In the genomic region with DNA sequence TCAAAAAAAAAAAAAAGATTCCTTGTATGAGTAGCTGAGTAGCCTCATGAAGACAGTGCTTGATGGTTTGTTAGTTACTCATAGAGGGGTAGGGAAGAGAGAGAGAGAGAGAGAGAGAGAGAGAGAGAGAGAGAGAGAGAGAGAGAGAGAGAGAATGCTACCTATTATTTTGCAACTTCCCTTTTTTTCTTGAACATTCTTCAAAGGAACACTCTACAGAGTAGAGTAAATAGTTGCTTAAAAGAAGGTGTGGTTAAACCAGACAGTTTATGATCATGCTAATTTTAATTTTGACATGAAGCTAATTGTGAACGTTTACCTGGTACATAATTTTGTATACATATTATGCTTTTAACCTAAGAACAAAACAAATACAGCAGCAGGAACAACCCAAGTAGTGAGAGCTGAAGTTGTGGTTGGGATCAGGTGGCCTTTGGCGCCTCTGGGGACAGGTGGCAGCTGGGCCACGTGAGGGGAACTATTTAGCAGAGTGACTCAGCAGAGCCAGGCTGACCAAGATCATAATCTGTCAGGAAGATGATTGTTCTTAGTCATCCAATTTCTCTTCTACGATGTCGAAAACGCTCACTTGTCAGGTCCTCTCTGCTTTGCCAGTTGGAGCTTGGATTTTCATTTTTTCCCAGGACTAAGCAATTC, we compare ENCODE assay signal across 12 mouse cellular contexts.
A peak's percentile ranks its signal among the peaks of the same experiment; 100 is the strongest.
DNase-seq lines count a peak whose midpoint lies in the region; ATAC-seq and TF ChIP-seq lines count a peak whose summit lies in the region.
"Had no signal": no experiment of that assay in that cellular context is flagged by ENCODE, and none has a peak within 500 bp of the region (broad histone marks: within the 10 kb centered on the region; RNA-seq: fewer than 3 reads in every experiment).

No protein-coding gene starts in this region.

- peaks cover 16% of the 10 kb centered on the region for H3K4me1 ChIP-seq in G1E (ENCODE audit: insufficient read depth, low read depth, low read length)
- H3K4me1 ChIP-seq in neural tube, embryonic 15.5 days = no peaks in the 10 kb centered on the region
- H3K4me1 ChIP-seq in intestine, postnatal 0 days (replicated peaks; ENCODE audit: control insufficient read depth, insufficient read depth, low read length) = no peaks in the 10 kb centered on the region
- H3K4me1 ChIP-seq: neural tube, embryonic 12.5 days had no signal

- no peaks in the 10 kb centered on the region for H3K36me3 ChIP-seq in G1E (replicated peaks)
- no peaks in the 10 kb centered on the region for H3K36me3 ChIP-seq in neural tube, embryonic 15.5 days
- H3K36me3 ChIP-seq in intestine, postnatal 0 days (ENCODE audit: control insufficient read depth, insufficient read depth) = no peaks in the 10 kb centered on the region
- H3K36me3 ChIP-seq: neural tube, embryonic 12.5 days had no signal

- no peak overlapping the region for H3K4me2 ChIP-seq in neural tube, embryonic 15.5 days
- H3K4me2 ChIP-seq in intestine, postnatal 0 days (replicated peaks; ENCODE audit: low read depth) = no peak overlapping the region
- H3K4me2 ChIP-seq: neural tube, embryonic 12.5 days had no signal

- no peak for TF ChIP-seq CTCF in G1E (IDR thresholded peaks at IDR 0.05; ENCODE audit: low read depth, low read length)
- no peak for TF ChIP-seq CTCF in intestine, postnatal 0 days (IDR thresholded peaks at IDR 0.05; ENCODE audit: low read depth)

- H3K4me3 ChIP-seq in G1E (ENCODE audit: low read depth, low read length) = no peak overlapping the region; the same call in 1 of the 2 replicates
- H3K4me3 ChIP-seq in neural tube, embryonic 15.5 days (replicated peaks) = no peak overlapping the region
- no peak overlapping the region for H3K4me3 ChIP-seq in intestine, postnatal 0 days (ENCODE audit: low read depth, low read length)
- H3K4me3 ChIP-seq: neural tube, embryonic 12.5 days had no signal

- peak; percentile 85 for ATAC-seq in G1E (ENCODE audit: extremely low read depth, insufficient number of reproducible peaks, low FRiP score, poor library complexity, severe bottlenecking)
- peak; percentile 85 for ATAC-seq in megakaryocyte progenitor cell, adult 5-6 weeks (replicated peaks; ENCODE audit: poor library complexity)
- ATAC-seq in neural tube, embryonic 15.5 days (ENCODE audit: low FRiP score) = no peak
- ATAC-seq in intestine, postnatal 0 days = no peak

- DNase-seq in lung, adult 18-20 months = peak; percentile 50 to 61
- no peak for DNase-seq in lung, postnatal 14 days
- DNase-seq in G1E (ENCODE audit: low spot score) = peak; percentile 28
- DNase-seq in thymus, postnatal 14 days = peak; percentile 64
- DNase-seq in cerebellum, adult 11 months = no peak
- DNase-seq: kidney, postnatal 4 days; left cerebral cortex, postnatal 4 days had no signal

- peaks cover 21% of the 10 kb centered on the region for H3K27me3 ChIP-seq in G1E (ENCODE audit: insufficient read depth, low read length)
- no peaks in the 10 kb centered on the region for H3K27me3 ChIP-seq in neural tube, embryonic 15.5 days (replicated peaks)
- H3K27me3 ChIP-seq in intestine, postnatal 0 days (replicated peaks; ENCODE audit: control insufficient read depth, insufficient read depth, low read length) = no peaks in the 10 kb centered on the region
- H3K27me3 ChIP-seq: neural tube, embryonic 12.5 days had no signal

- H3K27ac ChIP-seq in neural tube, embryonic 15.5 days (replicated peaks) = no peak overlapping the region
- H3K27ac ChIP-seq in intestine, postnatal 0 days (ENCODE audit: low read depth, low read length) = no peak overlapping the region
- H3K27ac ChIP-seq: macrophage; neural tube, embryonic 12.5 days had no signal

- H3K9ac ChIP-seq in neural tube, embryonic 15.5 days (replicated peaks) = no peak overlapping the region
- H3K9ac ChIP-seq in intestine, postnatal 0 days (ENCODE audit: low read depth, low read length) = no peak overlapping the region
- H3K9ac ChIP-seq: neural tube, embryonic 12.5 days had no signal

- H3K9me3 ChIP-seq in G1E (replicated peaks) = peaks cover 2% of the 10 kb centered on the region; the same call in 1 of the 2 replicates
- no peaks in the 10 kb centered on the region for H3K9me3 ChIP-seq in neural tube, embryonic 15.5 days (replicated peaks)
- H3K9me3 ChIP-seq in intestine, postnatal 0 days (ENCODE audit: control insufficient read depth) = no peaks in the 10 kb centered on the region
- H3K9me3 ChIP-seq: neural tube, embryonic 12.5 days had no signal

- WGBS in neural tube, embryonic 15.5 days = 89% methylated on average over 6 of the region's 6 CpGs
- WGBS in intestine, postnatal 0 days = 78% methylated on average over 6 of the region's 6 CpGs

Comparison
In these comparisons a context has a peak if more than half of its experiments do, and no peak if none do; other contexts are left out.
1. DNase-seq: peak in lung, adult 18-20 months (2 of 2), G1E (single experiment) and thymus, postnatal 14 days (single experiment); none in lung, postnatal 14 days (single experiment) and cerebellum, adult 11 months (single experiment).
2. ATAC-seq: peak in G1E (single experiment) and megakaryocyte progenitor cell, adult 5-6 weeks (single experiment); none in neural tube, embryonic 15.5 days (single experiment) and intestine, postnatal 0 days (single experiment).